8 mouse cellular contexts compared by ENCODE assay signal in the genomic region with DNA sequence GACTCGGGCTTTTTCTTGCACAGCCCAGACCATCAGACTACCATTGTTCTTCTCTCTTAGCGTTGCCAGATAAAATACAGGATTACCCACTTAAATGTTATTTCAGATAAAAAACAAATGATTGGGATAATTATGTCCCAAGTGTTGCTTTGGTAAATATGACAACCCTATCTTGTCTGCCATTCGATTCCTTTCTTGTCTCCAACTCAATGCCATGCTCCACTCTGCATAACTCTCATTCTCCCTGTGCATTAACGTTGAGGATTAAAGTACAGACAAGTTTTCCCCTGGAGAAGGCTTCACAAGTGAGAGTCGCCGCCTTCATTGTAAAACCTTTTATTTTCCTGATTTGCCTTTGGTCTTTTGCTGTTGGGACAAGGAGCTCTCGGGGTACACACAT. TPM values are rescaled to one million over a fixed set of nuclear protein-coding genes. Genes with fewer than 3 reads are reported as not detected.
A peak's percentile ranks its signal among the peaks of the same experiment; 100 is the strongest.
DNase-seq lines count a peak whose midpoint lies in the region; ATAC-seq and TF ChIP-seq lines count a peak whose summit lies in the region.

No protein-coding gene starts in this region.

- no peaks in the 10 kb centered on the region for H3K9me3 ChIP-seq in heart, embryonic 14.5 days (ENCODE audit: control insufficient read depth, low read length)
- H3K9me3 ChIP-seq in G1E (replicated peaks) = no peaks in the 10 kb centered on the region
- H3K9me3 ChIP-seq in forebrain, embryonic 16.5 days (ENCODE audit: control insufficient read depth, low read length) = no peaks in the 10 kb centered on the region
- H3K9me3 ChIP-seq in liver, postnatal 0 days (ENCODE audit: low read length) = no peaks in the 10 kb centered on the region

- no peaks in the 10 kb centered on the region for H3K4me1 ChIP-seq in heart, embryonic 14.5 days (ENCODE audit: control insufficient read depth in 2 of 2, insufficient read depth in 2 of 2, low read length in 2 of 2)
- peaks cover 2% of the 10 kb centered on the region; the same call in 1 of the 2 replicates for H3K4me1 ChIP-seq in G1E (ENCODE audit: insufficient read depth, low read depth, low read length)
- no peaks in the 10 kb centered on the region for H3K4me1 ChIP-seq in forebrain, embryonic 16.5 days (replicated peaks; ENCODE audit: control insufficient read depth, insufficient read depth, low read length)
- H3K4me1 ChIP-seq in liver, postnatal 0 days (ENCODE audit: insufficient read depth) = 0 out of 2 replicates have a peak, but pooled peaks cover 2% of the 10 kb centered on the region

- peak overlapping the region; percentile 61 for H3K4me2 ChIP-seq in heart, embryonic 14.5 days (ENCODE audit: low read length)
- H3K4me2 ChIP-seq in forebrain, embryonic 16.5 days (ENCODE audit: low read length) = peak overlapping the region; percentile 46
- peak overlapping the region; percentile 69 for H3K4me2 ChIP-seq in liver, postnatal 0 days (ENCODE audit: low read depth, low read length)

- TF ChIP-seq EP300 in liver, postnatal 0 days (IDR thresholded peaks at IDR 0.05; ENCODE audit: low read depth) = no peak

- DNase-seq in heart, adult 8-10 months (ENCODE audit: low spot score) = no peak
- no peak for DNase-seq in G1E (ENCODE audit: low spot score)
- no peak for DNase-seq in liver, postnatal 0 days
- no peak for DNase-seq in layer of hippocampus, adult 9-10 months (ENCODE audit: low spot score)
- no peak for DNase-seq in adrenal gland, postnatal 4 days (ENCODE audit: low spot score in 2 of 2)
- DNase-seq in Muller cell, postnatal 12 days (ENCODE audit: inconsistent ontology term) = no peak

- H3K27me3 ChIP-seq in heart, embryonic 14.5 days (ENCODE audit: control insufficient read depth, insufficient read depth, low read length) = no peaks in the 10 kb centered on the region
- no peaks in the 10 kb centered on the region for H3K27me3 ChIP-seq in G1E (ENCODE audit: insufficient read depth, low read length)
- H3K27me3 ChIP-seq in forebrain, embryonic 16.5 days (replicated peaks; ENCODE audit: control insufficient read depth, insufficient read depth, low read length) = 0 out of 2 replicates have a peak, but pooled peaks cover 3% of the 10 kb centered on the region
- no peaks in the 10 kb centered on the region for H3K27me3 ChIP-seq in liver, postnatal 0 days (ENCODE audit: insufficient read depth, low read length)

- H3K4me3 ChIP-seq in heart, embryonic 14.5 days (ENCODE audit: control insufficient read depth in 1 of 2, insufficient read depth in 1 of 2, low read depth in 1 of 2, low read length in 2 of 2) = peak overlapping the region; percentile 62 to 69
- peak overlapping the region; percentile 75; the same call in 1 of the 2 replicates for H3K4me3 ChIP-seq in G1E (ENCODE audit: low read depth, low read length)
- H3K4me3 ChIP-seq in forebrain, embryonic 16.5 days (replicated peaks; ENCODE audit: low read length) = peak overlapping the region; percentile 71
- peak overlapping the region; percentile 74 for H3K4me3 ChIP-seq in liver, postnatal 0 days (ENCODE audit: low read depth, low read length)

- 45% methylated on average over 7 of the region's 7 CpGs for WGBS in heart, embryonic 14.5 days
- 46% methylated on average over 7 of the region's 7 CpGs for WGBS in forebrain, embryonic 16.5 days
- WGBS in liver, postnatal 0 days (ENCODE audit: insufficient replicate concordance) = 43% methylated on average over 7 of the region's 7 CpGs

- ATAC-seq in heart, embryonic 14.5 days (ENCODE audit: insufficient number of reproducible peaks, insufficient read depth, low FRiP score, low read depth) = no peak
- no peak for ATAC-seq in G1E (ENCODE audit: extremely low read depth, insufficient number of reproducible peaks, low FRiP score, poor library complexity, severe bottlenecking)
- peak; percentile 34; the same call in 1 of the 2 replicates for ATAC-seq in forebrain, embryonic 16.5 days
- no peak for ATAC-seq in liver, postnatal 0 days

- H3K27ac ChIP-seq in heart, embryonic 14.5 days (replicated peaks in 1 of 2; ENCODE audit: control insufficient read depth in 1 of 2, insufficient read depth in 1 of 2, low read depth in 2 of 2, low read length in 2 of 2) = peak overlapping the region; percentile 90 to 93; a peak in 3 of 4 replicates
- peak overlapping the region; percentile 92 for H3K27ac ChIP-seq in forebrain, embryonic 16.5 days (ENCODE audit: low read length)
- peak overlapping the region; percentile 96; the same call in 1 of the 2 replicates for H3K27ac ChIP-seq in liver, postnatal 0 days (ENCODE audit: low read depth)

- H3K9ac ChIP-seq in heart, embryonic 14.5 days (ENCODE audit: low read length) = peak overlapping the region; percentile 77
- H3K9ac ChIP-seq in forebrain, embryonic 16.5 days (replicated peaks; ENCODE audit: low read depth, low read length) = no peak overlapping the region; the same call in 1 of the 2 replicates
- peak overlapping the region; percentile 85; the same call in 1 of the 2 replicates for H3K9ac ChIP-seq in liver, postnatal 0 days (replicated peaks)

- no peaks in the 10 kb centered on the region for H3K36me3 ChIP-seq in heart, embryonic 14.5 days (ENCODE audit: control insufficient read depth, insufficient read depth, low read length)
- H3K36me3 ChIP-seq in G1E (replicated peaks) = no peaks in the 10 kb centered on the region
- H3K36me3 ChIP-seq in forebrain, embryonic 16.5 days (ENCODE audit: control insufficient read depth, insufficient read depth) = no peaks in the 10 kb centered on the region
- no peaks in the 10 kb centered on the region for H3K36me3 ChIP-seq in liver, postnatal 0 days (replicated peaks; ENCODE audit: insufficient read depth, low read length)

- TF ChIP-seq CTCF in G1E (IDR thresholded peaks at IDR 0.05; ENCODE audit: low read depth, low read length) = no peak
- no peak for TF ChIP-seq CTCF in liver, postnatal 0 days (IDR thresholded peaks at IDR 0.05; ENCODE audit: low read depth)

RNA-seq across cellular contexts. Expression of a gene that starts 0.3 kb away (rescaled TPM):
- 14.1 and 15.0 TPM in 2 replicates for polyA plus RNA-seq in heart, embryonic 14.5 days (2014; fragmentation: Nextera tagmentation; extraction: Ambion mirVana)
- 10 to 100 TPM; 31.3 to 39.9 (median 36.2) TPM for total RNA-seq in heart, adult 8-10 months (2022)
- 48.7 and 50.3 TPM in 2 replicates for total RNA-seq in G1E (2014; fragmentation: Nextera tagmentation)
- total RNA-seq in G1E (2017) = 50.9 and 59.2 TPM in 2 replicates
- polyA plus RNA-seq in G1E (2012) = 28.6 and 43.6 TPM in 2 replicates
- polyA plus RNA-seq in forebrain, embryonic 16.5 days (2015; fragmentation: Nextera tagmentation; extraction: Ambion mirVana) = 10.1 and 11.2 TPM in 2 replicates
- polyA plus RNA-seq in liver, postnatal 0 days (2015; fragmentation: Nextera tagmentation; extraction: Ambion mirVana) = 4.6 and 5.5 TPM in 2 replicates
- 10 to 100 TPM; 20.5 to 22.3 TPM for total RNA-seq in adrenal gland, postnatal 4 days (2021)
